Mouse (Mus musculus) CH12F3 (cell line): Measurements from ENCODE around the gene Eif4a2.
"Not testable (repeated sequence)": the region's sequence is repeated elsewhere in the genome, so short reads cannot be mapped to it uniquely, and the experiment has no call there.

Experiments
- in situ Hi-C: fragments of 300-500 bp; cut with MboI; formaldehyde crosslinking; loops from 2 replicates; pipeline ENCODE4 v1.14.3; 2020; ENCODE audit warnings: low sequenced_read_pairs

Gene Eif4a2

GRCm38 (mm10) chr16:23107231-23107942, at the start of gene Eif4a2:
TSS of gene Eif4a2 (plus strand) at chr16:23107444.
- in situ Hi-C loops, result no loop called here

DNA sequence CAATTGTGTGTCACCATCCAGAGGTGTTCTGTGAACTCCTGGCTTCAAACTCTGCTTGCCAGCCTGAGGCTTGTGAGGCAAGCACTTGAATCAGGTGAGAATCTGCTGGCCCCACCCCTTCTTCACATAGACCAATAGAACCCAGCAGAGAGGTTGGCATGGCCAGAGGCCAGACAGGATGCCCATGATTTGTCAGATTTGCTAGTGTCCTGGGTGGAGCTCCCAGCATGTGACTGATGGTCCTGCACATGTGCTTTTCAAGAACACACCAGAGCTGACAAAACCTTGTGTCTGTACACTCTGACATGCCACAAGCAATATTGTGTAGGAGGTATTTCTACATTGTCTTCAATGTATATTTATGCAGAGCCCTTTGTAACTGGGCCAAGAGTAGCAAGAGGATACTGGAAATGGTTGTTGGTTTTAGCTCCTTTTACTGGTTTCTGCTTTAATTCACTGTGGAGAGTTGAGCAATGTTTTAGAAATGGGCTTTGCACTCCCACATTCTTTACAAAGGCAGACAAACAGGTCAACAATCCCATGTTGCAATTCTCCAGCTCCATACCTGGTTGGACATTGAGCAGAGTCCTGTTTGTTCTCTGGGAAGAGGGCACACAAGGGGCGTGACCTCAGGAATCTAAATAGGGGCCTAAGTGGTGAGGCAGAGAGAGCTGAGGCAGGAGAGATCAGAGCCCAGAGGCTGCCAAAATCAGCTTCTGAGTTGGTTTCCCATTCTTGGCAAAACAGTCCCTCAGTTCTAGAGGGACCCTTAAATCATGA, 49.4 kb upstream of the Eif4a2 start, which contains the start of gene Kng1:
Gene Kng1, plus strand, starts transcription at position 198 of the 780 bp plus-strand sequence.
- in situ Hi-C loops, result not testable (repeated sequence)

GRCm38 (mm10) chr16:23059630-23060029, 47.6 kb upstream of the Eif4a2 start:
- in situ Hi-C loops, result not testable (repeated sequence)

- in situ Hi-C loops, result not testable (repeated sequence)
Observed at GRCm38 (mm10) chr16:23060781-23061325, 46.4 kb upstream of the Eif4a2 start.

GRCm38 (mm10) chr16:23077516-23077915, 29.7 kb upstream of the Eif4a2 start:
- in situ Hi-C loops, result not testable (repeated sequence)

DNA sequence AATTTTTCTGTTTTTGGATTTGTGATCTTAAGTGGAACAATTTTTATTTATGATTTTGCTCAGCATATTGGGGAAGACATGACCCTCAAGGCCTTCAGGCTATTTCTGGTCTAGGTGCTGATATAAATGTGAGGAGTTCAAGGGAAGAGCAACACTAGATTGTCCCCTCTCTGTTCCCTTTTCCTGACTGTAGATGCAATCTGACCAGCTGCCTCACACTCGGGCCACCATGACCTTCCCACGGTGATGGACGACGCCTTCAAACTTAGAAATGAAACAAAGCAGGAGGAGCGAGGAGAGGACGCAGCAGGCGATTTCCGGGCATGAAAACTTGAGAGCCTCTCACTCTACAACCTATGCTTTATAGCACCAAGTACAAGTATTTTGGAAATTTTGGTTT, 20.1 kb upstream of the Eif4a2 start:
- in situ Hi-C loops, result not testable (repeated sequence)

- in situ Hi-C loops, result not testable (repeated sequence)
Observed at GRCm38 (mm10) chr16:23087712-23088111, 19.5 kb upstream of the Eif4a2 start.

DNA sequence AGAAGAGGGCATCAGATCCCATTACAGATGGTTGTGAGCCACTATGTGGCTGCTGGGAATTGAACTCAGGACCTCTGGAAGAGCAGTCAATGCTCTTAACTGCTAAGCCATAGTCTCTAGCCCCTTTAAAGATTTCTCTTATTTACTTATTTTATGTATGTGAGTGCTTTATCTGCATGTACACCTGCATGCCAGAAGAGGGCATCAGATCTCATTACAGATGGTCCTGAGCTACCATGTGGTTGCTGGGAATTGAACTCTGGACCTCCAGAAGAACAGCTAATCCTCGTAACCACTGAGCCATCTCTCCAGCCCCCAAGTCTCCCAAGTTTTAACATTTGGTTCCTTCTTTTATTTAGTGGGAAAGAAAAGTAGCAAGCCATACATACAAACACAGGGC, 18.8 kb upstream of the Eif4a2 start:
- in situ Hi-C loops, result not testable (repeated sequence)

GRCm38 (mm10) chr16:23091345-23091744, 15.9 kb upstream of the Eif4a2 start:
- in situ Hi-C loops, result not testable (repeated sequence)

DNA sequence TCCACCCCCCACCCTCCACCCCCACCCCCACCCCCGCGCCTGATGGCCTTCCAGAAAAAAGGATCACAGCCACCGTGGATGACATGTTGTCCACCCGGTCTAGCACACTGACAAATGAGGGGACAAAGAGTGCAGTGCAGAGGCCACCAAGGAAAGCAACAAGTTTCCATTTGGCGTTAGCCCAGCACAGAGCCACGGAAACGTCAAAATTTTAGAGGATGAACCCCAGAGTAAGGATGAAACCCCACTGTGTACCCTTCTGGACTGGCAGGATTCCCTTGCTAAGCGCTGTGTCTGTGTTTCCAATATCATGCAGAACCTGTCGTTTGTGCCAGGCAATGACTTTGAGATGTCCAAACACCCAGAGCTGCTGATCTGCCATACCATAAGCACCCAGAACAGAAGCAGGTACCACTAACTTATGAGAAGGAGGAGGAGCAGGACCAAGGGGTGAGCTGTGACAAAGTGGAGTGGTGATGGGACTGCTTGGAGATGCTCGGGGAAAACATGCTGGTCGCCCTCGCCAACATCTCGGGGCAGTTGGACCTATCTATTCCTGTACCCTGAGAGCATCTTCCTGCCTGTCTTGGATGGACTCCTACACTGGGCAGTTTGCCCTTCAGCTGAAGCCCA, 13.8 kb upstream of the Eif4a2 start:
- in situ Hi-C loops, result no loop called here

- in situ Hi-C loops, result no loop called here
Observed at GRCm38 (mm10) chr16:23094136-23094535, 13.1 kb upstream of the Eif4a2 start.

DNA sequence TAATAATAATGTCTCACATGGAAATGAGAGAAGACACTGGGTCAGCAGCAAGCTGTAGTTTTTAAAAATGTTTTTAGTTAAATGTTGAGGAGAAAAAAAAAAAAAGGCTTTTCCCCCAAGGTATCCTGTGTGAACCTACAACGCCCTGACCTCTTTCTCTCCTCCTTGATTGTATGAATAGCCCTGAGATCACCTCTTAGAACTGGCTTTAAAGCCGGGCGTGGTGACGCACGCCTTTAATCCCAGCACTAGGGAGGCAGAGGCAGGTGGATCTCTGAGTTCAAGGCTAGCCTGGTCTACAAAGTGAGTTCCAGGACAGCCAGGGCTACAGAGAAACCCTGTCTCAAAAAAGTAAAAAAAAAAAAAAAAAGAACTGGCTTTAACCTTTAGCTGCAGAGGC, 11.7 kb upstream of the Eif4a2 start:
- in situ Hi-C loops, result not testable (repeated sequence)

GRCm38 (mm10) chr16:23096886-23097285, 10.4 kb upstream of the Eif4a2 start:
- in situ Hi-C loops, result not testable (repeated sequence)

DNA sequence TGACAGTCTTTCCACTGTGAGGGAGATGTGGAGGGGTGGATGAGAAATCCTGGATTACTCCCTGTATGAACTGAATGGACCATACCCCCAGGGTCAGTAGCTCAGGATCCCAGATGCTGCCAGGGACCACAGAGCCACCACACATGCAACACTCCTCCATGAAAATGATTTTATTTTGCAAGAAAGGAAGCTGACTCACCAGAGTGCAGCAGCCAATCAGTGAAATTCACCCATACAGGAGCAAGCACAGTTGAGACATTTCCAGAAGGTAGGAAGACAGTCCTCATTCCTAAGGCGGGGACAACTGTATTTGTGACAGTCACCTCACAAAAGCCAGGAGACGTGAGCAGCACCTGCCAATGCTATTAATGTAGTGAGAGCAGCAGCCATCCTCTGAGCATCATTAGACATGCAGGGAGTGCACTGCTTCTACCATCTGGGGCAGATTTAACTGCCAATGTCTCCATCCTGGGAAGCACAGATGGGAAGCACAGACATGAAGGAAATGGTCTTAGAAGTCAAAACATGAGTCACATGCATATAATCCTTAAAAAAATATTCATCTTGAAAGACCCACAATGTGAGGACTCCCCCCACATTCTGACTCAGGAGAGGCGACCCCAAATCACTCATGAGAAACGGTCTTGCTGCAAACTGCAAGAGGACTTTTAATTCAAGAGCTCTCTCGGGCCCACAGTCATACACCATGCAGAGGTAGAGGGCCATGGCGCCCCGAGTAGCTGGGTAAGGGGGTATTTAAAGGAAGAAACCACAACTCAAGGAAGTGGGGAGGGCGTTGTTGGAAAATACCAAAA, 9.7 kb upstream of the Eif4a2 start:
- in situ Hi-C loops, result not testable (repeated sequence)

GRCm38 (mm10) chr16:23098105-23098452, 9.2 kb upstream of the Eif4a2 start:
- in situ Hi-C loops, result not testable (repeated sequence)

DNA sequence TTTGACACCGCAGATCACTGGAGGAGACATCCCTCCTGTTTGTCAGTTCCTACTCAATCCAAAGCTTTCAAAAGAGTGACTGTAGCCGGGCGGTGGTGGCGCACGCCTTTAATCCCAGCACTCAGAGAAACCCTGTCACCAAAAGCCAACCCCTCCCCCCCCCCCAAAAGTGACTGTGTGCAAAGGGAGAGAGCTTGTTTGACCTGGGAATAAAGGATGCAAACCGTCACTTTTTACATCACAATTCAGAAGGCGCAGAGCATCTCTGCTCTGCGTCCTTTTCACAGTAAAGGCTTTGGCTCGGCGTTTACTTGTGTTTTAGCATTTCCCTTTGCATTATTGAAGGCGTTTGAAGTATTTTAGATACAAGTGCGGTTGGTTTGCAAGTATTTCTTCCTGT, 7.6 kb upstream of the Eif4a2 start:
- in situ Hi-C loops, result no loop called here

DNA sequence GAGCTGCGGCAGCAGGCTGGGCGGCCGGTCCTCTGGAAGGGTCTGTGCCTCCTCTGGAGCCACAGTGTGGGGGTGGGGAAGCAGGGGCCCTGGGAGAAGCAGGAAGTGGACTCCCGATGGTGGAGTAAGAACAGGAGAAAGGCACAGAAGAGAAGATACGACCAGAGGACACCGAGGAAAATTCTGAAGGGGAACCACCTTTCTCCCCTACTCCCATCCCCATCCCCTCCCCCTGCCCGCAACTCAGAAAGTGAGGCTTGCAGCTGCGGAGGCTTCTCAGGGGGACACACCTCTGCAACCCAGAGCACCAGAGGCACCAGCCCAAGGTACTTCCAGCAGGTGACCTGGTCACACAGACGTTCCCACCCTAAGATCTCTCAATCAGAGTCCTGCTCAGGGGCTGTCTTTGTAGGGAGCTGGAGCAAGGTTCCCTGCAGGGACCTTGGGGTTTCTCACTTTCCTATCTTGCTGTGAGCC, 7.1 kb upstream of the Eif4a2 start:
- in situ Hi-C loops, result no loop called here

- in situ Hi-C loops, result no loop called here
Observed at GRCm38 (mm10) chr16:23100613-23101012, 6.6 kb upstream of the Eif4a2 start.

DNA sequence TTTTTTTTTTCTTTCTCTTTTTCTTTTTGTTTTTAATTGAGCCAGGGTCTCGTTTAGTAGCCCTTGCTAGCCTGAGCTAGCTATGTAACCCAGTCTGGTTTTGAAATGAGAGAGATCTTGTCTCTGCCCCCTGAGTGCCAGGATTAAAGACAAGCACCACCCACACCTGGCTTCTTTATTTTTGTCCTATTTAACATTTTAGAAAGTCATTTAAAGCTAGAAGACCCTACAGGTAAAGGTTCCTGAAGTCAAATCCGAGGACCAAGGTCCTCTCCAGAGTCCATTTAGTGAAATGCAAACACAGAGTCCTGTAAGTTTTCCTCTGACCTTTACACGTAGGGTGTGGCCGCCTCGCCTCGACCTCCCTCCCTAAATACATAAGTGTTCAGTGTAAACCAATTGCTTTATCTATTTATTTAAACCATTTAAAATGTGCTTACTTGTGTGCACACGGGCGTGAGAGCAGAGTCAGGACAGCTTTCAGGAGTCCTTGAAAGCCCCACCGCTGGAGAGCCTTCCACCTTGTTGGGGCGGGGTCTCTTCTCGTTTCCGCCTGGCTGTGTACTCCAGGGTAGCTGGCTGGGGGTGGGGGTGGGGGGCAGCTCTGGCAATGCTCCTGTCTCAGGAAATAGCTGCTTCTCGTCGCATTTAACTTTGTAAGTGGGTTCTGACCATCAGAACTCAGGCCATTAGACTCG, 4.8 kb upstream of the Eif4a2 start:
- in situ Hi-C loops, result no loop called here
